Mouse (Mus musculus): Measurements from ENCODE around the gene Tjap1. TPM values are rescaled to one million over a fixed set of nuclear protein-coding genes. Genes with fewer than 3 reads are reported as not detected.
A peak's percentile ranks its signal among the peaks of the same experiment; 100 is the strongest.

Tjap1 gene
- polyA plus RNA-seq, 1 experiment from 2014 or later, result 46.4 TPM

DNA sequence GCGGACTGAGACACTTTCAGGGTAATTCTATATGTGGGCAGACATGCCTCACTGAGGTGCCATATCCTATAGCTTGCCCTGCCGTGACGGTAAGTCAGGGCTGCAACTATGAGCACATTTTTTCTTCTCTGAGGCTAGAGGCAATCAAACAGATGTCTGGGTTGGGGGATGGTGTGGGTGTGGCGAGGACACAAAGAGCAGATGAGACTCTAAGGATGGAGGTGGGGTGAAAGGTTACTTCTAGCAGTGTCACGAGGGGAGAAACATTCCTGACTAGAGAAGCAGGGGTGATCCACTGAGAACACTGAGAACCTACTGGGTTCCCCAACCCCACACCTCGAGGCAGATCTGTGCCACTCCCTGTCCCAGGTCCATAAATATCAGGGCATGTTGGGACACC lies 15.8 kb downstream of the Tjap1 start:
- Histone ChIP-seq H3K4me3 (ENCODE audit: low read depth, low read length) (no peak overlapping the region), H3K27me3 (ENCODE audit: control insufficient read depth, insufficient read depth, low read length) (no peaks in the 10 kb centered on the region), H3K4me1 (ENCODE audit: control insufficient read depth, insufficient read depth, low read length) (no peaks in the 10 kb centered on the region), H3K9ac (replicated peaks; ENCODE audit: low read depth, low read length) (no peak overlapping the region), H3K4me2 (replicated peaks; ENCODE audit: low read depth, low read length) (no peak overlapping the region), H3K27ac (ENCODE audit: low read length) (peak overlapping the region; percentile 68), H3K9me3 (ENCODE audit: control insufficient read depth, low read depth, low read length) (no peaks in the 10 kb centered on the region), H3K36me3 (ENCODE audit: control insufficient read depth, insufficient read depth, low read length) (peaks cover 60% of the 10 kb centered on the region)
- WGBS, result 62% methylated on average over 6 of the region's 6 CpGs
- ATAC-seq (ENCODE audit: insufficient number of reproducible peaks, insufficient read depth, low FRiP score, low read depth), result no peak

DNA sequence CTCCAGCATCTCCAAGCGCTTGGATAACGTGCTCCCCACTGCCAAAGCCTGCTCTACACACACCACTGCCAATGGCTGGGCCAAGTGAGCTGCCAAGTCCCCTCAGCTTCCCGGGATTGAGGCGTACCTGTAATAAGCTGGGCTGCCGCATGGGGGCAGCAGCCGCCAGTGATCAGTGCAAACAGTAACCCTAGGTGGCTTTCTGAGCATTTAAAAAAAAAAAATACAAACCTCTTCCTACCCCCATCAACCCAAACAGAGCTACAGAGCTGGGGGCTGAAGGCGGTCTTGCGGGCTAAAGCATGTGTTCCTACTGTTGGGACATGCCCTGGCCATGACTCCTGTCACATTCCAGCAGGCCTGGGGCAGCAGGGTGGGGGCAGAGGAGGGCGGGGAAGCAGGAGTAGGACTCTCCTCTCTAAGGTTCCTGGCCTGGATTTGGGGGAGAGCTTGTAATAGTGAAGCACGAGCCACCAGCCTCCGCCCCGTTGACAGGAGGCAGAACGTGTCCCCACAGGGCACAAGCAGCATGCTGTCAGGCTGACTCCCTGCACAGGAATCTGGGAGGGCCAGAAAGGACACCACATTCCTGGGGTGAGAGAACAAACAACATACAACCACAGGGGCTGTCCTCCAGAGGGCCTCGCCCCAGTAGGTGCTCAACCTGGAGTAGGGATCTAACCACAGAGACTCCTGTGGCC lies 16.8 kb downstream of the Tjap1 start:
- Histone ChIP-seq H3K36me3 (ENCODE audit: control insufficient read depth, insufficient read depth, low read length) (peaks cover 59% of the 10 kb centered on the region), H3K4me2 (replicated peaks; ENCODE audit: low read depth, low read length) (no peak overlapping the region)
- 19% methylated on average over 14 of the region's 14 CpGs for WGBS

DNA sequence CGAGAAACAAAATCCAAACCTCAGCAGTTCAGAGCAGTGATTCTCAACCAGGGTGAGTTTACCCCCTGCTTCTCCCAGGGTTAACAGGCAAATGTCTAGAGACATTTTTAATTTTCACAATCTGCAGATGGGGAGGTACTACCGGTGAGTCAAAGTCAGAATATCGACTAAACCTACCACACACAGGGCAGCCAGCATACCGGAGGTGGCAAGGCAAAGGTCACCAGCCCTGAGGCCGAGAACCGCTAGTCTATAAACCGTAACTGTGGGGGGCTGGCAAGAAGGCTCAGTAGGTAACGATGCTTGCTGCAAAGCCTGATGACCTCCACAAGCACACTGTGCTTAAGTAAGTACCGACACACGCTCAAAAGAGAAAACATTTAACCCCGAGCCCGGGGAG lies 17.3 kb downstream of the Tjap1 start:
- H3K4me2 ChIP-seq (replicated peaks; ENCODE audit: low read depth, low read length), result no peak overlapping the region
- H3K27ac ChIP-seq (ENCODE audit: low read length), result no peak overlapping the region
- ATAC-seq (ENCODE audit: insufficient number of reproducible peaks, insufficient read depth, low FRiP score, low read depth), result no peak
- 82% methylated on average over 12 of the region's 12 CpGs for WGBS
- H3K9ac ChIP-seq (replicated peaks; ENCODE audit: low read depth, low read length), result no peak overlapping the region
- no peak overlapping the region for H3K4me3 ChIP-seq (ENCODE audit: low read depth, low read length)
- peaks cover 59% of the 10 kb centered on the region for H3K36me3 ChIP-seq (ENCODE audit: control insufficient read depth, insufficient read depth, low read length)
- no peaks in the 10 kb centered on the region for H3K27me3 ChIP-seq (ENCODE audit: control insufficient read depth, insufficient read depth, low read length)
- H3K4me1 ChIP-seq (ENCODE audit: control insufficient read depth, insufficient read depth, low read length), result no peaks in the 10 kb centered on the region
- H3K9me3 ChIP-seq (ENCODE audit: control insufficient read depth, low read depth, low read length), result no peaks in the 10 kb centered on the region

More for the DNA sequence above, 16.8 kb downstream of the Tjap1 start:
- H3K27ac ChIP-seq (ENCODE audit: low read length), result peak overlapping the region; percentile 68; the same call in 1 of the 2 replicates
- H3K9me3 ChIP-seq (ENCODE audit: control insufficient read depth, low read depth, low read length), result no peaks in the 10 kb centered on the region
- H3K4me3 ChIP-seq (ENCODE audit: low read depth, low read length), result no peak overlapping the region
- H3K9ac ChIP-seq (replicated peaks; ENCODE audit: low read depth, low read length), result no peak overlapping the region
- H3K27me3 ChIP-seq (ENCODE audit: control insufficient read depth, insufficient read depth, low read length), result no peaks in the 10 kb centered on the region
- H3K4me1 ChIP-seq (ENCODE audit: control insufficient read depth, insufficient read depth, low read length), result no peaks in the 10 kb centered on the region
- ATAC-seq (ENCODE audit: insufficient number of reproducible peaks, insufficient read depth, low FRiP score, low read depth), result peak; percentile 66; the same call in 1 of the 2 replicates

DNA sequence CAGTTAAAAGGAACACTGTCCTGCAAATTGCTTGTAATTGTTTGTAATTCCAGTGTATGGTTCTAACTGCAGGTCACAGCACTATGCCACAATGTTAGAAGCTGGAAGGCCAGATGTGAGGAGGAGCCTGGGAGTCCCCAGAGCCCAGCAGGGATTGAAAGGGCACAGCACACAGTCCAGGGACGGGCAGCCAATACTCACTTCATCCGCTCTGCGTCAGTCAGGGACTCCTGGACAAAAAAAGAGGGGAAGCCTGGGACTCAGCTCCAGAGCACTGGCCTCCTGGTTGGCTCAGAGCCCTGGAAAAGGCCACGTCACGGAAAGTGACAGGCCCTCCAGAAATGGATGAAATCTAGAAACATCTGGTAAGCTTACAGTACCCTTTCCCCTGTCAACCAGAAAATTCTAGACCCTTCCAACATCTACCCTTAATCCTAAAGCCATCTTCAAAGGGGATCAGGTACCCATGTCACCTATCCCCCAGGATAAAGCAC lies 20.6 kb downstream of the Tjap1 start:
- peaks cover 72% of the 10 kb centered on the region for H3K36me3 ChIP-seq (ENCODE audit: control insufficient read depth, insufficient read depth, low read length)
- 93% methylated on average over 5 of the region's 5 CpGs for WGBS

GRCm38 (mm10) chr17:46259675-46260074 lies 23.2 kb downstream of the Tjap1 start:
- Histone ChIP-seq H3K27ac (ENCODE audit: low read length) (no peak overlapping the region), H3K4me1 (ENCODE audit: control insufficient read depth, insufficient read depth, low read length) (no peaks in the 10 kb centered on the region), H3K9ac (replicated peaks; ENCODE audit: low read depth, low read length) (no peak overlapping the region), H3K4me3 (ENCODE audit: low read depth, low read length) (no peak overlapping the region), H3K36me3 (ENCODE audit: control insufficient read depth, insufficient read depth, low read length) (peaks cover 66% of the 10 kb centered on the region), H3K4me2 (replicated peaks; ENCODE audit: low read depth, low read length) (no peak overlapping the region), H3K27me3 (ENCODE audit: control insufficient read depth, insufficient read depth, low read length) (no peaks in the 10 kb centered on the region; the same call in 1 of the 2 replicates), H3K9me3 (ENCODE audit: control insufficient read depth, low read depth, low read length) (no peaks in the 10 kb centered on the region)
- ATAC-seq (ENCODE audit: insufficient number of reproducible peaks, insufficient read depth, low FRiP score, low read depth), result no peak
- 87% methylated on average over 17 of the region's 17 CpGs for WGBS

More for the DNA sequence above, 20.6 kb downstream of the Tjap1 start:
- no peaks in the 10 kb centered on the region for H3K4me1 ChIP-seq (ENCODE audit: control insufficient read depth, insufficient read depth, low read length)
- H3K4me2 ChIP-seq (replicated peaks; ENCODE audit: low read depth, low read length), result no peak overlapping the region
- H3K27me3 ChIP-seq (ENCODE audit: control insufficient read depth, insufficient read depth, low read length), result no peaks in the 10 kb centered on the region
- no peak overlapping the region for H3K4me3 ChIP-seq (ENCODE audit: low read depth, low read length)
- no peaks in the 10 kb centered on the region for H3K9me3 ChIP-seq (ENCODE audit: control insufficient read depth, low read depth, low read length)
- H3K27ac ChIP-seq (ENCODE audit: low read length), result no peak overlapping the region
- no peak for ATAC-seq (ENCODE audit: insufficient number of reproducible peaks, insufficient read depth, low FRiP score, low read depth)
- no peak overlapping the region for H3K9ac ChIP-seq (replicated peaks; ENCODE audit: low read depth, low read length)

DNA sequence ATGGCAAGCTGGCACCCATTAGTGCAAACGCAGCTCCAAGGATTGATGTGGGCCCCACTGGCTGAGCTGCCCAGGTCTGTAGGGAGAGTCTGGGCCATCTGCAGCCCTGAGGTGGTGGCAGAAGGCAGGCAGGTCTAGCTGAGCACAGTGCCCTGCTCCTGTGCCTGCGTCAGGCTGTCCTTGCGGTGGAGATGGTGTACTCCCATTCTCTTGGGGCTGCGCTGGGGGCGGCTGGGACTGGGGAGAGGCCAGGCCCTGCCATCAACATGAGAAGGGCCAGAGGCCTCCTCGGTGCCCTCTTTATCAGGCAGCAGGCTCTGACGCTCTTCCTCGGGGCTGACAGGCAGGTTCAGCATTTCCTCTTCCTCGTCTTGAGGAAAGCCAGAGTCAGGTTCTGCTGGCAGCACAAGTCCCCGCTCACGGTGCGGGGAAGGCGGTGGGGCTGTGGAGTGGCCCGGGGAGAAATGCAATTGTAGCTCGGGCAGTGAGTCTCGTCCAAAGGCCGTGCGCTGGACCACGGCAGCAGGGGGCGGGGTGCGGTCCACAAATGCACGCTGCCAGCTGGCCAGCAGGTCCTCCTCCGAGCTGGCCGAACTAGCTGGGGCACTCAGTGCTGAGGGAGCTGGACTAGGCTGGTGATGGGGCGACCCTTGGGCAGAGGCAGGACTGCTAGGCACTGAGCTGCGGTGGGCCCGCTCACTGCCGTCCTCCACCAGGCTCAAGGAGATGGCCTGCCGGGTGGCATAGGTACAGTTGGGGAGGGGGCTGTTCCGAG lies 24.4 kb downstream of the Tjap1 start:
- no peak overlapping the region for H3K9ac ChIP-seq (replicated peaks; ENCODE audit: low read depth, low read length)
- peaks cover 6% of the 10 kb centered on the region for H3K27me3 ChIP-seq (ENCODE audit: control insufficient read depth, insufficient read depth, low read length)
- H3K27ac ChIP-seq (ENCODE audit: low read length), result no peak overlapping the region
- H3K9me3 ChIP-seq (ENCODE audit: control insufficient read depth, low read depth, low read length), result no peaks in the 10 kb centered on the region
- 89% methylated on average over 30 of the region's 30 CpGs for WGBS
- no peak overlapping the region for H3K4me3 ChIP-seq (ENCODE audit: low read depth, low read length)
- ATAC-seq (ENCODE audit: insufficient number of reproducible peaks, insufficient read depth, low FRiP score, low read depth), result no peak
- H3K36me3 ChIP-seq (ENCODE audit: control insufficient read depth, insufficient read depth, low read length), result peaks cover 54% of the 10 kb centered on the region
- no peak overlapping the region for H3K4me2 ChIP-seq (replicated peaks; ENCODE audit: low read depth, low read length)
- H3K4me1 ChIP-seq (ENCODE audit: control insufficient read depth, insufficient read depth, low read length), result 0 out of 2 replicates have a peak, but pooled peaks cover under 1% of the 10 kb centered on the region

GRCm38 (mm10) chr17:46255147-46255546 lies 27.7 kb downstream of the Tjap1 start:
- Histone ChIP-seq H3K9me3 (ENCODE audit: control insufficient read depth, low read depth, low read length) (no peaks in the 10 kb centered on the region), H3K4me3 (ENCODE audit: low read depth, low read length) (no peak overlapping the region), H3K27me3 (ENCODE audit: control insufficient read depth, insufficient read depth, low read length) (peaks cover 6% of the 10 kb centered on the region), H3K36me3 (ENCODE audit: control insufficient read depth, insufficient read depth, low read length) (peaks cover 43% of the 10 kb centered on the region), H3K4me1 (ENCODE audit: control insufficient read depth, insufficient read depth, low read length) (0 out of 2 replicates have a peak, but pooled peaks cover 2% of the 10 kb centered on the region), H3K4me2 (replicated peaks; ENCODE audit: low read depth, low read length) (no peak overlapping the region), H3K27ac (ENCODE audit: low read length) (no peak overlapping the region), H3K9ac (replicated peaks; ENCODE audit: low read depth, low read length) (no peak overlapping the region)
- no peak for ATAC-seq (ENCODE audit: insufficient number of reproducible peaks, insufficient read depth, low FRiP score, low read depth)
- 24% methylated on average over 6 of the region's 6 CpGs for WGBS

- Histone ChIP-seq H3K4me3 (ENCODE audit: low read depth, low read length) (peak overlapping the region; percentile 68), H3K4me1 (ENCODE audit: control insufficient read depth, insufficient read depth, low read length) (peaks cover 4% of the 10 kb centered on the region), H3K4me2 (replicated peaks; ENCODE audit: low read depth, low read length) (peak overlapping the region; percentile 99), H3K9me3 (ENCODE audit: control insufficient read depth, low read depth, low read length) (no peaks in the 10 kb centered on the region), H3K27ac (ENCODE audit: low read length) (no peak overlapping the region), H3K36me3 (ENCODE audit: control insufficient read depth, insufficient read depth, low read length) (peaks cover 40% of the 10 kb centered on the region), H3K9ac (replicated peaks; ENCODE audit: low read depth, low read length) (peak overlapping the region; percentile 41), H3K27me3 (ENCODE audit: control insufficient read depth, insufficient read depth, low read length) (peaks cover 6% of the 10 kb centered on the region)
- WGBS, result under 1% methylated on average over 52 of the region's 54 CpGs
- no peak for ATAC-seq (ENCODE audit: insufficient number of reproducible peaks, insufficient read depth, low FRiP score, low read depth)
Observed at GRCm38 (mm10) chr17:46254106-46254505, 28.7 kb downstream of the Tjap1 start.
